Comparison of ENCODE assay signal across 8 mouse cellular contexts in the genomic region with DNA sequence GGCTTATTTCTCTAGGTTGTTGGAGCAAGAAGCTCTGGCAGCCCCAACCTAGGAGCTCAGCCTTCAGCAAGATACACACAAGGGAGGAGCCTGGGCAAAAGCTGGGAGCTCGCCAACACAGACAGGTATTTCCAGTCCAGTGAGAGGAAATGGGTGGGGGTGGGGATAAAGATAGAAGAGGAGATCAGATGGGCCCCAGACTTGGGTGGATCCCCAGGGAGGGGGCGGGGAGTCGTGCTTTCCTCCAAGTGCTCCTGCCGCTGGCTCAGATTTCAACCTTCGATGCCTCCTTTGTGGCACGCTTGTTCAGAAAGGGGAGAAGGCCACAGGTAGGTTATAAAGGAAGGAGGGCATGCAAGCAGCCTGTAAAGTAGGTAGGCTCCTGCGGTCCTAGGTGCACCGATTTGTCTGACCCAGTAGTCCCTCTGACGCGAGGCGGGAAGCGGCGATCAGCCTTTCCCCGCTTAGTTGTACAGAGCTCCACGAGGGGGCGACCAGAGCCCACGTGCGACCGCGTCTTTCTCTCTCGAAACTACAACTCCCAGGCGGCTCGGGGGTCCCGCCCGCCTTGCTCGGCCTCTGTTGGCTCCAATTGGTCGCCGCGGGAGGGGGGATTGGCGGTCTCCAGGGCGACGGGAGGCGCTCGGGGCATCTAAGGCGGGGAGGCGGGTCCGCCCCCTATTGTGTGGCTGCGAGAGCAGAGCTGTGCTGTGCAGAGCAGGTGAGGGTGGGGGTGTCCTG. TPM values are rescaled to one million over a fixed set of nuclear protein-coding genes. Genes with fewer than 3 reads are reported as not detected.
DNase-seq lines count a peak whose midpoint lies in the region; ATAC-seq and TF ChIP-seq lines count a peak whose summit lies in the region.

A gene (plus strand): TSS at position 249 of the 741 bp plus-strand sequence.

- ATAC-seq in embryonic facial prominence, embryonic 11.5 days (replicated peaks; ENCODE audit: insufficient number of reproducible peaks, low FRiP score, low TSS enrichment, low read depth) = peak; percentile 95
- peak; percentile 93 for ATAC-seq in midbrain, embryonic 12.5 days (ENCODE audit: low FRiP score, low read depth)

- no peaks in the 10 kb centered on the region for H3K36me3 ChIP-seq in embryonic facial prominence, embryonic 11.5 days (replicated peaks; ENCODE audit: control insufficient read depth, insufficient read depth, low read depth, low read length)
- peaks cover 27% of the 10 kb centered on the region for H3K36me3 ChIP-seq in limb, embryonic 10.5 days
- H3K36me3 ChIP-seq in midbrain, embryonic 12.5 days = no peaks in the 10 kb centered on the region
- H3K36me3 ChIP-seq in small intestine, adult 2 months (ENCODE audit: control insufficient read depth, insufficient read depth, low read length) = peaks cover 13% of the 10 kb centered on the region

- H3K27ac ChIP-seq in embryonic facial prominence, embryonic 11.5 days (replicated peaks; ENCODE audit: low read depth, low read length) = peak within 1 kb of the TSS; percentile 59; the same call in 1 of the 2 replicates
- peak within 1 kb of the TSS; percentile 87 for H3K27ac ChIP-seq in limb, embryonic 10.5 days
- peak within 1 kb of the TSS; percentile 68 for H3K27ac ChIP-seq in midbrain, embryonic 12.5 days (replicated peaks)
- H3K27ac ChIP-seq in small intestine, adult 2 months (ENCODE audit: insufficient read depth, low read depth, low read length) = peak within 1 kb of the TSS; percentile 87

- WGBS in embryonic facial prominence, embryonic 11.5 days = under 1% methylated on average over 36 of the region's 38 CpGs
- under 1% methylated on average over 38 of the region's 38 CpGs for WGBS in limb, embryonic 10.5 days
- under 1% methylated on average over 38 of the region's 38 CpGs for WGBS in midbrain, embryonic 12.5 days
- WGBS in small intestine, adult 2 months = under 1% methylated on average over 38 of the region's 38 CpGs

- DNase-seq in adrenal gland, postnatal 10 days = peak; percentile 87
- DNase-seq in embryonic facial prominence, embryonic 11.5 days (ENCODE audit: low spot score) = peak; percentile 98
- DNase-seq in heart, adult 18-20 months = peak; percentile 88 to 92
- peak; percentile 86 for DNase-seq in kidney, adult 18-20 months
- peak; percentile 97 for DNase-seq in limb, embryonic 10.5 days (ENCODE audit: low spot score)
- no peak for DNase-seq in adipocyte (ENCODE audit: low spot score)

- H3K9me3 ChIP-seq in embryonic facial prominence, embryonic 11.5 days (replicated peaks; ENCODE audit: control insufficient read depth, low read length) = no peaks in the 10 kb centered on the region
- H3K9me3 ChIP-seq in limb, embryonic 10.5 days (replicated peaks) = no peaks in the 10 kb centered on the region
- H3K9me3 ChIP-seq in midbrain, embryonic 12.5 days = no peaks in the 10 kb centered on the region

- no peak; the same call in 1 of the 2 replicates for TF ChIP-seq POLR2A in small intestine, adult 2 months (IDR thresholded peaks at IDR 0.05; ENCODE audit: low read depth, low read length)

- H3K4me3 ChIP-seq in embryonic facial prominence, embryonic 11.5 days (ENCODE audit: low read depth, low read length) = peak within 1 kb of the TSS; percentile 76
- peak within 1 kb of the TSS; percentile 75 for H3K4me3 ChIP-seq in limb, embryonic 10.5 days
- peak within 1 kb of the TSS; percentile 73 for H3K4me3 ChIP-seq in midbrain, embryonic 12.5 days
- H3K4me3 ChIP-seq in small intestine, adult 2 months (ENCODE audit: low read depth, low read length) = peak within 1 kb of the TSS; percentile 66

- TF ChIP-seq CTCF in small intestine, adult 2 months (IDR thresholded peaks at IDR 0.05; ENCODE audit: extremely low read depth, insufficient read length, insufficient replicate concordance, low read depth, low read length) = peak; percentile 55; the same call in 1 of the 2 replicates

- H3K4me2 ChIP-seq in embryonic facial prominence, embryonic 11.5 days (ENCODE audit: low read depth, low read length) = peak within 1 kb of the TSS; percentile 75
- H3K4me2 ChIP-seq in midbrain, embryonic 12.5 days (replicated peaks) = peak within 1 kb of the TSS; percentile 94

- H3K9ac ChIP-seq in embryonic facial prominence, embryonic 11.5 days (replicated peaks; ENCODE audit: low read length) = peak within 1 kb of the TSS; percentile 75
- peak within 1 kb of the TSS; percentile 80 for H3K9ac ChIP-seq in midbrain, embryonic 12.5 days (replicated peaks)

- peaks cover 17% of the 10 kb centered on the region for H3K4me1 ChIP-seq in embryonic facial prominence, embryonic 11.5 days (ENCODE audit: control insufficient read depth, insufficient read depth, low read length)
- H3K4me1 ChIP-seq in limb, embryonic 10.5 days = peaks cover 50% of the 10 kb centered on the region
- peaks cover 44% of the 10 kb centered on the region for H3K4me1 ChIP-seq in midbrain, embryonic 12.5 days
- peaks cover 11% of the 10 kb centered on the region; the same call in 1 of the 2 replicates for H3K4me1 ChIP-seq in small intestine, adult 2 months (ENCODE audit: control insufficient read depth, insufficient read depth, insufficient read length, low read length)

- no peaks in the 10 kb centered on the region for H3K27me3 ChIP-seq in embryonic facial prominence, embryonic 11.5 days (ENCODE audit: control insufficient read depth, insufficient read depth, low read length)
- H3K27me3 ChIP-seq in limb, embryonic 10.5 days (ENCODE audit: low read depth, poor library complexity, severe bottlenecking) = no peaks in the 10 kb centered on the region
- peaks cover 18% of the 10 kb centered on the region for H3K27me3 ChIP-seq in midbrain, embryonic 12.5 days
- no peaks in the 10 kb centered on the region for H3K27me3 ChIP-seq in small intestine, adult 2 months (ENCODE audit: control insufficient read depth, insufficient read depth, low read length)

RNA-seq across cellular contexts. Expression of the gene that starts here (rescaled TPM):
- total RNA-seq in adrenal gland, postnatal 10 days (2021) = 1 to 10 TPM; 2.5 to 4.8 TPM
- polyA plus RNA-seq in embryonic facial prominence, embryonic 11.5 days (2014; fragmentation: Nextera tagmentation; extraction: Ambion mirVana) = 36.8 and 46.6 TPM in 2 replicates
- total RNA-seq in heart, adult 18-20 months (2021) = under 1 TPM; 0.28 to 0.45 TPM
- 79.5 and 85.8 TPM in 2 replicates for polyA plus RNA-seq in limb, embryonic 10.5 days (2016; fragmentation: Nextera tagmentation; extraction: Ambion mirVana)
- polyA plus RNA-seq in midbrain, embryonic 12.5 days (2016; fragmentation: Nextera tagmentation; extraction: Ambion mirVana) = 86.1 and 99.3 TPM in 2 replicates
- polyA plus RNA-seq in small intestine, adult 2 months (2012; rRNA removed) = 145 and 516 TPM in 2 replicates

Comparison
In these comparisons a context has a peak if more than half of its experiments do, and no peak if none do; other contexts are left out.
1. Peak in DNase-seq in heart, adult 18-20 months; RNA of the gene not detected or under 1 TPM.